Mouse (Mus musculus): Measurements from ENCODE around the gene Pla2g15.
"Not testable (repeated sequence)": the region's sequence is repeated elsewhere in the genome, so short reads cannot be mapped to it uniquely, and the experiment has no call there.

The Pla2g15 gene

DNA sequence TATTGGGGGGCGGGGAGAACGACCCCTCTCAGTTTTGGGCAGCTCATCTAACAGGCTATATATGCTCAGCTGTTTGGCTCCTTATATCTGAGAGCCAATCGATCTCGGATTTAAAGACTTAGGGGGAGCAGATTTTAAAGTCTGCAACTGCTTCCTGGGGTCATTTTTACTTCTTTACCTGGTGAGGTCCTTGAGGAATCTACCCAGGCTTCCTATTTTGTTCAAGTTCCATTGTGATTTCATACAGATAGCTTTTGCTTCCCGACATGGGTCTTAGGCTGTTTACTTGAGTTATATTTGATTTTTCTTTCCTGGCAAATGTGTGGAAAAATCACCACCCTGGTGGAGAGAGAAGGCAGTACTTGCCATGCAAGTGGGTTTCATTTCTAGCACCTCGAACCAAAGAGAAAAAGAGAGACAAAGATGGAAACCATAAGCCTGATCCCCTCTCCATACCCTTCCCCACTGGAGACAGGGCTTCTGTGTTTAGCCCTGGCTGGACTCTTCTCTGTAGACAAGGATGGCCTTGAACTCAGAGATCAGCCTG, 19.8 kb downstream of the Pla2g15 start:
- DNase-seq: no peak

- no peak for DNase-seq
Measured at GRCm38 (mm10) chr8:106173566-106173965, 23.4 kb downstream of the Pla2g15 start.

DNA sequence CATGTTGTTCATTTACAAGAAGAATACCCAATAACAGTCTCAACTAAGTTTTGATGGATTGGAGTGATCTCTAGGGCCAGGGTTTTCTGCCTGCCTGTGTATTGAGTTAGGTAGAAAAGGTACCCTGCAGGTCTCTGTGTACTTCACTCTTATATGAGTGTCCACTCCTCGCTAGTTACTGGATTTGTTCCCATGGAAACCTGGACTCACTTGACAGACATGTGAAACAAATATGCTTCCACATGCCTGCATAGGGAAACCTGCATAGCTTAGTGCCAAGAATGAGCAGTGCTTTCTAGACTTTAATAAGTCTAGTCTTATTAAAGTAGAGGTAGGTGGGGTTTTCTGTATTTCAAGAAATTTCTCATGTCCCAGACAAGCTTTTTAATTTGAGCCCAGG, 26.7 kb downstream of the Pla2g15 start:
- DNase-seq: no peak

- DNase-seq: no peak
Measured at GRCm38 (mm10) chr8:106177594-106177993, 27.4 kb downstream of the Pla2g15 start.

GRCm38 (mm10) chr8:106178428-106178827, 28.2 kb downstream of the Pla2g15 start:
- DNase-seq: no peak

GRCm38 (mm10) chr8:106185628-106186270, 35.5 kb downstream of the Pla2g15 start:
- no peak for DNase-seq

DNA sequence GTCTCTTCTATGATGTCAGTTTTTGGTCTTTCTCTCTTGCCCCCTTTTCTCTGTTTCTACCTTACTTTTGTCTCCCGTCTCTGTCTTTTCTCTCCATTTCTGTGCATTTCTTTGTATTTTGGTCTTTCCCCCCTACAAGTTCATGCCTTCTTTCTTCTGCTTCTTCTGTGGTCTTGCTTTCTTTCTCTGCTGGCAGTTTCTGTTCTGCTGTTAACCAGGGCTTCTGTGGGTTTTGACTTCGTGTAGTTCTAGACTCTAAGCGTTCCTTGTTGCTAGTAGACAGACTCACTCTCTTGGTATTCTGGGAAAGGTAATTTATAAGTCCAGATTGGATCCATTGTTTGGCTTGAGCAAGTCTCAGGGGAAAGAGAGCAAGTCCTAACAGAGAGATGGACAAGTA, 36.2 kb downstream of the Pla2g15 start:
- no peak for DNase-seq

- no peak for DNase-seq
Measured at GRCm38 (mm10) chr8:106189162-106189561, 39.0 kb downstream of the Pla2g15 start.

- DNase-seq: no peak
Measured at GRCm38 (mm10) chr8:106191639-106192038, 41.4 kb downstream of the Pla2g15 start.

DNA sequence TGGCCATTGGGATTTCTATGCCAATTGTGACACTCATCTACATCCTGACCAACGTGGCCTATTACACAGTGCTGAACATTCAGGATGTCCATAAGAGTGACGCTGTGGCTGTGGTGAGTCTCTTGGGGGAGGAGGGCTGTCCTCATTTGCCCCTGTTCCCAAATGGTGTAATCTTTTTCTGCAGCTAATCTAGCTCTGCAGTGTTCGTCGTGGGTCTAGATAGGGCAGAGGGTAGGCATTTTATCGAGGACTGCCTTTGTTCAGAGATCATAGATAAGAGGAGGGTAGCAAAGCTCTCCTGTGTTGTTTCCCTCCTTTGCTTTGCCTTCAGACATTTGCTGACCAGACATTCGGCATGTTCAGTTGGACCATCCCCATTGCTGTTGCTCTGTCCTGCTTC, 43.0 kb downstream of the Pla2g15 start:
- no peak for DNase-seq

DNA sequence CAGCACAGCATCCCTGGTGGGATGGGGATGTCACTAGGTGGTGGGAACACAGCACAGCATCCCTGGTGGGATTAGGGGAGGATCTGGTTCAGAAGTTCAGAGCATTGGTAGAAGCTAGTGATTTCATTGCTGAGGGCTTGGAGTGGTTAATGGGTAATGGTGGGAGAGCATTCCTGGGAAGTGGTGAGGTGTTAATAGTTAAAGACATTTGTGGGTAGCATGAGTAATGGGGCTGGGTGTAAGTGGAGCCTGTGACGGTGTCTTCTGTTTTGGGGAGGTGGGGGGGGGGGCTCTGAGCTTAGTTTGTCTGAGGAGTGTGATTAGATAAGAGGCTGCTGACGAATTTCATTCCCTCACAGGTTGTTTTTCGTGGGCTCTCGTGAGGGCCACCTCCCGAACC, 43.9 kb downstream of the Pla2g15 start:
- DNase-seq: no peak

- DNase-seq: no peak
Measured at GRCm38 (mm10) chr8:106198741-106199140, 48.5 kb downstream of the Pla2g15 start.

DNA sequence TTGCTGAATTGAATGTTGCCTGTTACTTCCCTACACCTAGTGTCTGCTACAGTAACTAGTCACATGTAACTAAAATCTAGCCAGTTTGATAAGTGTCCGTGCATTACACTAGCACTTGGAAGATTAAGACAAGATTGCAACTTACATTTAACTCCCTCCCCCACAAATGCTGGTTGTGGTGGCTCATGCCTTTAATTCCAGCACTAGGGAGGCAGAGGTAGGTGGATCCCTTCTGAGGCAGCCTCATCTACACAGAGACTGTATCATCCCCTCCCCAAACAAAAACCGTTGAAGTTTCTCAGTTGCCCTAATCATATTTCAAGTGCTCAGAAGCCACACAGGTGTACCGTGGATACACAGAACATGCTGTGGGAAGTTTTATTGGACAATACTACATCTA, 49.4 kb downstream of the Pla2g15 start:
- DNase-seq: not testable (repeated sequence)

GRCm38 (mm10) chr8:106210035-106210731, 60.0 kb downstream of the Pla2g15 start:
- DNase-seq: peak; percentile 54

- peak; percentile 97 for DNase-seq
Measured at GRCm38 (mm10) chr8:106210821-106211345, 60.7 kb downstream of the Pla2g15 start, which contains the start of the genes Slc7a6os and Prmt7. Gene Slc7a6os, minus strand, starts transcription at chr8:106210935. Gene Prmt7, plus strand, starts transcription at chr8:106210936.

DNA sequence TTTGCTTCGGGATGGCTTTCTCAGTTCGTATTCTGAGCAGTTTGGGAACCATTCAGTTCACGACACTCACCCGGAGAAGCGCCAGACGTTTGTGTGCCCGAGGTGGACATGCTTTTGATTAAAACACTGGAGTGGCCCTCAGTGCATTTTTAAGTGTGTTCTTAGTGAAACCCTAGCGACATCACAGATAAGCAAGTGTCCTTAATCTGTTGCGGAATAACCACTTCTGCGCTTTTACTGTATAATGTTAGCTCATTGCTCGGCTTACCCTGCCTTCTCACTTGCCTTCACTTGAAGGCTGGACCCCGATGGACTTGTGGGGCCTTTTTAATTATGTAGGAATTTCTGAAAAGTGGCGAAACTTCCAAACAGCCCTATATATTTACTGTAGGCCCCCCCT, 61.2 kb downstream of the Pla2g15 start:
- no peak for DNase-seq

DNA sequence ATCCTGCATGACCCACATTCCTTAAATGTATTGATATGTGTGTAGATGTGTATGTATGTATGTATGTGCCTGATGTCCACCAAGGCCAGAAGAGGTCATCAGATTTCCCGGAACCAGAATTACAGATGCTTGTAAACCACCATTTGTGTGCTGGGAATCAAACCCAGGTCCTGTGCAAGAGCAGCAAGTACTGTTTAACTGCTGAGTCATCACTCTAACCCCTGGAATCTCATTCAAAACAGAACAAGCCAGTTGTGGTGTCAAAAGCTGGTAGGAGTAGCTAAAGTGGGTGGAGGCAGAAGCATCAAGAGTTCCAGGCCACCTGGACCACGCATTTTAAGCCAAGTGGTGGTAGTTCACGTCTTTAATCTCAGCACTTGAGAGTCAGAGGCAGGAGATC, 63.8 kb downstream of the Pla2g15 start:
- DNase-seq: no peak

Measured in right cerebral cortex, postnatal 14 days (tissue).